Mouse (Mus musculus): ENCODE results near the gene Dtl. TPM values are rescaled to one million over a fixed set of nuclear protein-coding genes. Genes with fewer than 3 reads are reported as not detected.

The Dtl gene
- polyA plus RNA-seq (2016; fragmentation: Nextera tagmentation; extraction: Ambion mirVana), result 55.7 and 74.0 TPM in 2 replicates

DNA sequence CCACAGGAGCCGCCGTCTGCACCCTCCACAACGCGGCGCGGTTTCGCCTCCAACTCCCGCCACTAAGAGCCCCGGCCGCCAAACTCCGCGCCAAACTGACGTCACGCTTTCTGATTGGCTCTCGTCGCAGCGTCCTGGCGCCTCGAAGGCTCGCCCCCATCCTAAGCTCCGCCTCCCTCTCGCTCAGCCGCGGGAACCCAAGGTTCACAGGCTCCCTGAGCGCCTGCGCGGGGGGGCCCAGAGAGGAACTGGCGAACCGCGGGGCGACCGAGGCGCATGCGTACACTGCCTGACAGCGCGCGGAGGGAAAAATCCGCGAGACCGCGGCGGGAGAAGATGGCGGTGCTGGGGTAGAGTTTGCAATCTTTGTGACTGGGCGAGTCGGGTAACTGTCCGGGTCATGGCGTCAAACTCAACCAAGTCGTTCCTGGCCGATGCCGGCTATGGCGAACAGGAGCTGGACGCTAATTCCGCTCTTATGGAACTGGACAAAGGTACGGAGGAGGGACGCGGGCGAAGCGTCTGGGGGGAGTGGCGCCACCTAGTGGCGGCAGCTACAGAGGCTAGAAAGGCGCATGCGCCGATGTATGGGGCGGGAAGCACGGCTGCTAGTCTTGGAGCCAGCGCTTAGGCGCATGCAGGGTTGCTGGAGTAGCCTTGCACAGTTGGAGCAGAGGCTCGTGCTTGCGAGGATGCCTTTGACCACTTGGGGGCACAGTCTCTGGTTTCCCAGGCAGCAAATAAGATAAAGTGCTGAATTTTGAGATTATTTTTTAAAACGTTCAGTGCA, at the start of gene Dtl, which contains the start of gene Ints7:
Dtl (minus strand) TSS at position 87 of the 790 bp plus-strand sequence.
Ints7 (plus strand) TSS at position 179 of the 790 bp plus-strand sequence.
- peak within 1 kb of the TSS; percentile 97 for H3K27ac ChIP-seq
- DNase-seq (ENCODE audit: low spot score), result peak; percentile 100
- no peaks in the 10 kb centered on the region for H3K27me3 ChIP-seq (ENCODE audit: insufficient read depth, poor library complexity, severe bottlenecking)
- H3K4me3 ChIP-seq, result peak within 1 kb of the TSS; percentile 91
- H3K9me3 ChIP-seq, result peaks cover 10% of the 10 kb centered on the region
- WGBS, result under 1% methylated on average over 70 of the region's 70 CpGs
- H3K4me1 ChIP-seq (replicated peaks), result peaks cover 41% of the 10 kb centered on the region
- H3K36me3 ChIP-seq, result peaks cover 32% of the 10 kb centered on the region

DNA sequence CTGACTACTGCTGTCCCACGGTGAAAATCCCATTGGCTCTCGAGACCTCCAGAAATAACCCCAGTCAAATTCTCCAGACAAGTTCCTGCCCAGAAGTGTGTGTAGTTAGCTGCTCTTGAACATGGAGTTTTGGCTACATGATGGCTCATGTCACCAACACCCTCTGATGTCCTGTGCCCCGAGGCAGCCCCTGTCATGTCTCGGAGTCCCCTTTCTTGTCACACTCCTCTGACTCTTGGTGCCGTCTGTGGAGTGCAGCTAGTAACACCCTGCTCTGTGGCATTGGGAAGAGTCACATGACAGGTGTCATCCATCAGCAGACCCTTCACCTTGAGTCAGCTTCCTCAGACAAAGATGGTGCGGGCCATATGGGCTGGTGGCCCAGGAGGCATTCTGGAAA, 49.7 kb upstream of the Dtl start:
- Histone ChIP-seq H3K4me1 (replicated peaks) (peaks cover 14% of the 10 kb centered on the region), H3K9me3 (no peaks in the 10 kb centered on the region), H3K27me3 (ENCODE audit: insufficient read depth, poor library complexity, severe bottlenecking) (no peaks in the 10 kb centered on the region), H3K27ac (no peak overlapping the region), H3K4me3 (no peak overlapping the region), H3K36me3 (peaks cover 40% of the 10 kb centered on the region)
- DNase-seq (ENCODE audit: low spot score), result no peak
- WGBS, result 78% methylated on average over 6 of the region's 6 CpGs

DNA sequence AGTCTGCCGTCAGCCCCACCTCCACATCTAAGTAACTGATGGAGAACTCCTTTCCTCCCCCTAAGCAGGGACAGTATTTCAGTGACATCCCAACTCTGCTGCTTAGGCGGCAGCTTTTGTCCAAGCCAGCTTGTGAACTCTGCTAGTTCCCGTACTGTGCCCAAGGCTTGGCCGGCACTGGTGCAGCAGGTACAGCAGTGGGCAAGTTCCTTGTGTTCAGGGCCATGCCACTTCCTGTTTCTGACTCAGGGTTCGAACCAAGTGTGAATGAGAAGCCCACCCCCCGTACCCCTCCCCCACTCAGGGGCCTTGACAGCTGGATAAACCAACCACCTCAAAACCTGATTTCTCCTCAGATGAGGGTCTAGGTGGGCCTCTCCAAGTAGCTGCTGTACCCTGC, 49.1 kb upstream of the Dtl start:
- H3K27ac ChIP-seq, result no peak overlapping the region
- 75% methylated on average over 6 of the region's 6 CpGs for WGBS
- peaks cover 14% of the 10 kb centered on the region for H3K4me1 ChIP-seq (replicated peaks)
- no peak for DNase-seq (ENCODE audit: low spot score)
- no peaks in the 10 kb centered on the region for H3K27me3 ChIP-seq (ENCODE audit: insufficient read depth, poor library complexity, severe bottlenecking)
- no peaks in the 10 kb centered on the region for H3K9me3 ChIP-seq
- peaks cover 45% of the 10 kb centered on the region for H3K36me3 ChIP-seq
- no peak overlapping the region for H3K4me3 ChIP-seq

GRCm38 (mm10) chr1:191622801-191623200, 47.5 kb upstream of the Dtl start:
- Histone ChIP-seq H3K9me3 (no peaks in the 10 kb centered on the region), H3K4me1 (replicated peaks) (peaks cover 8% of the 10 kb centered on the region), H3K4me3 (no peak overlapping the region), H3K27me3 (ENCODE audit: insufficient read depth, poor library complexity, severe bottlenecking) (no peaks in the 10 kb centered on the region), H3K27ac (no peak overlapping the region), H3K36me3 (peaks cover 62% of the 10 kb centered on the region)
- 97% methylated on average over 8 of the region's 8 CpGs for WGBS
- DNase-seq (ENCODE audit: low spot score), result no peak

GRCm38 (mm10) chr1:191621096-191621495, 45.8 kb upstream of the Dtl start:
- Histone ChIP-seq H3K4me3 (no peak overlapping the region), H3K36me3 (peaks cover 79% of the 10 kb centered on the region)
- no peak for DNase-seq (ENCODE audit: low spot score)

GRCm38 (mm10) chr1:191618067-191618766, 42.9 kb upstream of the Dtl start:
- Histone ChIP-seq H3K36me3 (peaks cover 99% of the 10 kb centered on the region), H3K4me3 (no peak overlapping the region), H3K27me3 (ENCODE audit: insufficient read depth, poor library complexity, severe bottlenecking) (no peaks in the 10 kb centered on the region), H3K27ac (no peak overlapping the region), H3K4me1 (replicated peaks) (no peaks in the 10 kb centered on the region), H3K9me3 (no peaks in the 10 kb centered on the region)
- WGBS, result 94% methylated on average over 12 of the region's 12 CpGs
- no peak for DNase-seq (ENCODE audit: low spot score)

More at GRCm38 (mm10) chr1:191621096-191621495, 45.8 kb upstream of the Dtl start:
- H3K27me3 ChIP-seq (ENCODE audit: insufficient read depth, poor library complexity, severe bottlenecking), result no peaks in the 10 kb centered on the region
- no peak overlapping the region for H3K27ac ChIP-seq
- H3K9me3 ChIP-seq, result no peaks in the 10 kb centered on the region
- peaks cover 8% of the 10 kb centered on the region for H3K4me1 ChIP-seq (replicated peaks)
- WGBS, result 93% methylated on average over 8 of the region's 8 CpGs

DNA sequence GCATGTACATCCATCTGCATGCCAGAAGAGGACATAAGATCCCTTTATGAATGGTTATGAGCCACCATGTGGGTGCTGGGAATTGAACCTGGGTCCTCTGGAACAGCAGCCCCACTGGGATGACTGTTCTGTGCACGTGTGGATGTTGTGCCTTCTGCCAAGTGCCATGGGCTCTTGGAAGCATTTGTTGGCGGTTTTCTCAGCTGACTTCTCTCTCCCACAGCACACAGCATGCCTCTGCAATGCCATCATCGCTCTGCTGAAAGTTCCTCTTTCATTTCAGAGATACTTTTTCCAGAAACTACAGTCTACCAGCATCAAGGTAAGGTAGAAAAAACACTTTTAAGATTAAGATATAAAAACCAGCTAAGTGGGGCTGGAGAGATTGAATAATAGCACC, 42.2 kb upstream of the Dtl start:
- DNase-seq (ENCODE audit: low spot score), result no peak
- Histone ChIP-seq H3K4me3 (no peak overlapping the region), H3K27ac (no peak overlapping the region), H3K36me3 (peaks cover 99% of the 10 kb centered on the region), H3K9me3 (no peaks in the 10 kb centered on the region), H3K27me3 (ENCODE audit: insufficient read depth, poor library complexity, severe bottlenecking) (no peaks in the 10 kb centered on the region), H3K4me1 (replicated peaks) (no peaks in the 10 kb centered on the region)
- WGBS, result 90% methylated on average over 3 of the region's 3 CpGs

- no peak for DNase-seq (ENCODE audit: low spot score)
- no peaks in the 10 kb centered on the region for H3K27me3 ChIP-seq (ENCODE audit: insufficient read depth, poor library complexity, severe bottlenecking)
- no peaks in the 10 kb centered on the region for H3K4me1 ChIP-seq (replicated peaks)
- H3K4me3 ChIP-seq, result no peak overlapping the region
- peaks cover 100% of the 10 kb centered on the region for H3K36me3 ChIP-seq
- WGBS, result 85% methylated on average over 8 of the region's 8 CpGs
- no peak overlapping the region for H3K27ac ChIP-seq
- H3K9me3 ChIP-seq, result no peaks in the 10 kb centered on the region
These were observed 40.9 kb upstream of the Dtl start for GRCm38 (mm10) chr1:191616245-191616644.

GRCm38 (mm10) chr1:191612877-191613276, 37.5 kb upstream of the Dtl start:
- Histone ChIP-seq H3K9me3 (no peaks in the 10 kb centered on the region), H3K4me3 (no peak overlapping the region), H3K4me1 (replicated peaks) (no peaks in the 10 kb centered on the region), H3K36me3 (peaks cover 98% of the 10 kb centered on the region), H3K27ac (no peak overlapping the region), H3K27me3 (ENCODE audit: insufficient read depth, poor library complexity, severe bottlenecking) (no peaks in the 10 kb centered on the region)
- 87% methylated on average over 16 of the region's 16 CpGs for WGBS
- no peak for DNase-seq (ENCODE audit: low spot score)

DNA sequence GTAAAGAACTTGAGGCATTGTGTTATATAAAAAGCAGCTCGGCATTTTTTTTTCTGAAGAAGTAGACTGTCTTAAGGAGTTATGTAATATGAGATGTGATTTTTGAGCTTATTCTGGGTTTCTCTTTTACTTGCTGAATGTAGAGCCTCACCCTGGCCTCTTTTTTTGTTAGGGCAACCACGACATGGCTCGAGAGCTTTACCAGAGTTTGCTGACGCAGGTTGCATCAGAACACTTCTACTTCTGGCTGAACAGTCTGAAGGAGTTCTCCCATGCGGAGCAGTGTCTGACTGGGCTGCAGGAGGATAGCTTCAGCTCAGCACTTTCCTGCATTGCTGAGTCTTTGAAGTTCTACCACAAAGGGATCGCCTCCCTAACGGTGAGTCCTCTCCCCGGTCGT, 36.3 kb upstream of the Dtl start:
- DNase-seq (ENCODE audit: low spot score), result no peak
- Histone ChIP-seq H3K9me3 (no peaks in the 10 kb centered on the region), H3K4me3 (no peak overlapping the region), H3K4me1 (replicated peaks) (no peaks in the 10 kb centered on the region), H3K27me3 (ENCODE audit: insufficient read depth, poor library complexity, severe bottlenecking) (no peaks in the 10 kb centered on the region), H3K36me3 (peaks cover 98% of the 10 kb centered on the region), H3K27ac (no peak overlapping the region)
- WGBS, result 91% methylated on average over 9 of the region's 9 CpGs

DNA sequence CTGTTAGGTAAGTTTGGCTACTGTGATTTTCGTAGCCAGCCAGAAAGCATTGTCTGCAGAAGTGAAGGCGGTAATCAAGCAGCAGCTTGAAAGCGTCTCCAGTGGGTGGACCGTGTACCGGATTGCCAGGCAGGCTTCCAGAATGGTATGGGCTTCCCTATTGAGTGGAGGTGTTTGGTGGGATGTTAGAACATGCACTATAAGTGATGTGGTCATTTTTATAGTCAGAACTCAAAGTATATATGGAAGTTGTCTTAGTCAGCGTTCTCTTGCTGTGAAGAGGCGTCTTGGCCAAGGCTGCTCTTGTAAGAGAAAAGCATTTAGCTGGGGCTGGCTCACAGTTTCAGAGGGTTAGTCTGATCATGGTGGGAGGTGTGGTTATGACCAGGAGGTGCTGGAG, 35.0 kb upstream of the Dtl start:
- Histone ChIP-seq H3K27me3 (ENCODE audit: insufficient read depth, poor library complexity, severe bottlenecking) (no peaks in the 10 kb centered on the region), H3K4me3 (no peak overlapping the region), H3K9me3 (no peaks in the 10 kb centered on the region), H3K4me1 (replicated peaks) (no peaks in the 10 kb centered on the region), H3K36me3 (peaks cover 98% of the 10 kb centered on the region), H3K27ac (no peak overlapping the region)
- 95% methylated on average over 7 of the region's 7 CpGs for WGBS
- DNase-seq (ENCODE audit: low spot score), result no peak

DNA sequence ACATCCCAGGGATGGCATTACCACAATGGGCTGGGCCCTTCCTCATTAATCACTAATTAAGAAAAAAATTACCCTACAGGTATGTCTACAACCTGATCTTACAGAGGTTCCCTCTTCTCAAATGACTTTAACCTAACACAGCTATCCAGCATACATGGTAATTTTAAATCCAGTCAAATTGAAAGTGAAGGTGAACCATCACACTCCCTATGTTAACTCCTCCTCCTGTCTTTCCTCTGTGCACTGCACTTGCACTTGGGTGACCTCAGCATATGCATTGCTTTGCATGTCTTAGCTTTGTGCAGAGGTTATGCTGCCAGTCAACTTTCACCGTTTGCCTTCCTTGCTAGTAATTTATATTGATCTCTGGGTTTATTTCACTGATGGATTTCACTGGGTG, 34.2 kb upstream of the Dtl start:
- DNase-seq (ENCODE audit: low spot score), result no peak
- no peak overlapping the region for H3K27ac ChIP-seq
- no peaks in the 10 kb centered on the region for H3K27me3 ChIP-seq (ENCODE audit: insufficient read depth, poor library complexity, severe bottlenecking)
- no peaks in the 10 kb centered on the region for H3K4me1 ChIP-seq (replicated peaks)
- no peaks in the 10 kb centered on the region for H3K9me3 ChIP-seq
- H3K4me3 ChIP-seq, result no peak overlapping the region
- peaks cover 98% of the 10 kb centered on the region for H3K36me3 ChIP-seq
- WGBS, result 95% methylated on average over 1 of the region's 1 CpGs

- Histone ChIP-seq H3K4me3 (no peak overlapping the region), H3K9me3 (no peaks in the 10 kb centered on the region), H3K4me1 (replicated peaks) (no peaks in the 10 kb centered on the region), H3K27ac (no peak overlapping the region), H3K27me3 (ENCODE audit: insufficient read depth, poor library complexity, severe bottlenecking) (no peaks in the 10 kb centered on the region), H3K36me3 (peaks cover 98% of the 10 kb centered on the region)
- WGBS, result 93% methylated on average over 6 of the region's 6 CpGs
- DNase-seq (ENCODE audit: low spot score), result no peak
These were observed 33.7 kb upstream of the Dtl start for GRCm38 (mm10) chr1:191609051-191609450.

All from hindbrain, embryonic 10.5 days (tissue).